Mouse (Mus musculus): ENCODE data around the gene Mtrr. TPM values are rescaled to one million over a fixed set of nuclear protein-coding genes. Genes with fewer than 3 reads are reported as not detected.
"Not testable (repeated sequence)": the region's sequence is repeated elsewhere in the genome, so short reads cannot be mapped to it uniquely, and the experiment has no call there.

Gene Mtrr
- polyA plus RNA-seq, 1 experiment from 2014 or later = 18.0 TPM

DNA sequence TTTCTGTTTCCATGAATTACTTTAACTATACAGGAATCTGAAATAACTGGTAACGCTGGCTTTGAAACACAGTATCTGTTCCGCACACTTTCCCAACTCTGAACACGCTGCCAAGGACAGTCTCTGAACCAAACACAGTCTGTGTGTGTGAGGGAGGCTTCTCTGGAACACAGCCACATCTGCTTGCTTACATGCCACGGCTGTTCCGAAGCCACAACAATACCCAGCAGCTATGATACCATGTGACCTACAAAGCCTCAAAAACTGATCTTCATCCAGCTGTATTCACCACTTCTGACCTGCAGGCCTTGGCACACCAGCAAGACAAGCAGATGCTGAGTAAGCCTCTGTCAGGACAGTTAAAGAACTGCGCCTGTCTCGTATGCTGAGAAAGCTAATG is 4.0 kb downstream of the Mtrr start:
- Histone ChIP-seq H3K36me3 (replicated peaks; ENCODE audit: control insufficient read depth, insufficient read depth, low read depth, low read length) (no peaks in the 10 kb centered on the region; the same call in 1 of the 2 replicates), H3K4me1 (ENCODE audit: control insufficient read depth, insufficient read depth, low read length) (no peaks in the 10 kb centered on the region), H3K4me2 (ENCODE audit: low read depth, low read length) (no peak overlapping the region), H3K27ac (replicated peaks; ENCODE audit: low read depth, low read length) (no peak overlapping the region), H3K4me3 (ENCODE audit: low read depth, low read length) (no peak overlapping the region), H3K27me3 (ENCODE audit: control insufficient read depth, insufficient read depth, low read length) (no peaks in the 10 kb centered on the region), H3K9ac (replicated peaks; ENCODE audit: low read length) (no peak overlapping the region), H3K9me3 (replicated peaks; ENCODE audit: control insufficient read depth, low read length) (no peaks in the 10 kb centered on the region)
- WGBS = 88% methylated on average over 7 of the region's 7 CpGs
- ATAC-seq (replicated peaks; ENCODE audit: insufficient number of reproducible peaks, low FRiP score, low TSS enrichment, low read depth) (no peak), DNase-seq (ENCODE audit: low spot score) (no peak)

DNA sequence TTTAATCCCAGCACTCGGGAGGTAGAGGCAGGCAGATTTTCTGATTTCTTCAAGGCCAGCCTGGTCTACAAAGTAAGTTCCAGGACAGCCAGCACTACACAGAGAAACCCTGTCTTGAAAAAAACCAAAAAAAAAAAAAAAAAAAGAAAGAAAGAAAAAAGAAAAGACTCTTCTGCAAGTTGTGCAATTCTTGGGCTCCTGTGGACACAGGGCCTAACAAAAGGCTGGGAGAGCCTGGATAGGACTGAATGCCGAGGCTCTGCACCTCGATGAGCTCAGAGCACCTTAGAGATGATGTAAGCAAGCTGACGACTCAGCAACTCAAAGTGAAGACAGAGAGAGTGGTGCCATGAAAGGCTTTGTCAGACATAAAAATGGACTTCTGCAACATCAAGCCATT is 7.6 kb downstream of the Mtrr start:
- Histone ChIP-seq H3K9ac (replicated peaks; ENCODE audit: low read length) (no peak overlapping the region), H3K4me1 (ENCODE audit: control insufficient read depth, insufficient read depth, low read length) (no peaks in the 10 kb centered on the region), H3K27ac (replicated peaks; ENCODE audit: low read depth, low read length) (no peak overlapping the region), H3K4me3 (ENCODE audit: low read depth, low read length) (no peak overlapping the region), H3K27me3 (ENCODE audit: control insufficient read depth, insufficient read depth, low read length) (no peaks in the 10 kb centered on the region), H3K36me3 (replicated peaks; ENCODE audit: control insufficient read depth, insufficient read depth, low read depth, low read length) (peaks cover 5% of the 10 kb centered on the region; the same call in 1 of the 2 replicates), H3K4me2 (ENCODE audit: low read depth, low read length) (no peak overlapping the region), H3K9me3 (replicated peaks; ENCODE audit: control insufficient read depth, low read length) (no peaks in the 10 kb centered on the region)
- ATAC-seq (replicated peaks; ENCODE audit: insufficient number of reproducible peaks, low FRiP score, low TSS enrichment, low read depth) (no peak), DNase-seq (ENCODE audit: low spot score) (no peak)
- 85% methylated on average over 4 of the region's 4 CpGs for WGBS

DNA sequence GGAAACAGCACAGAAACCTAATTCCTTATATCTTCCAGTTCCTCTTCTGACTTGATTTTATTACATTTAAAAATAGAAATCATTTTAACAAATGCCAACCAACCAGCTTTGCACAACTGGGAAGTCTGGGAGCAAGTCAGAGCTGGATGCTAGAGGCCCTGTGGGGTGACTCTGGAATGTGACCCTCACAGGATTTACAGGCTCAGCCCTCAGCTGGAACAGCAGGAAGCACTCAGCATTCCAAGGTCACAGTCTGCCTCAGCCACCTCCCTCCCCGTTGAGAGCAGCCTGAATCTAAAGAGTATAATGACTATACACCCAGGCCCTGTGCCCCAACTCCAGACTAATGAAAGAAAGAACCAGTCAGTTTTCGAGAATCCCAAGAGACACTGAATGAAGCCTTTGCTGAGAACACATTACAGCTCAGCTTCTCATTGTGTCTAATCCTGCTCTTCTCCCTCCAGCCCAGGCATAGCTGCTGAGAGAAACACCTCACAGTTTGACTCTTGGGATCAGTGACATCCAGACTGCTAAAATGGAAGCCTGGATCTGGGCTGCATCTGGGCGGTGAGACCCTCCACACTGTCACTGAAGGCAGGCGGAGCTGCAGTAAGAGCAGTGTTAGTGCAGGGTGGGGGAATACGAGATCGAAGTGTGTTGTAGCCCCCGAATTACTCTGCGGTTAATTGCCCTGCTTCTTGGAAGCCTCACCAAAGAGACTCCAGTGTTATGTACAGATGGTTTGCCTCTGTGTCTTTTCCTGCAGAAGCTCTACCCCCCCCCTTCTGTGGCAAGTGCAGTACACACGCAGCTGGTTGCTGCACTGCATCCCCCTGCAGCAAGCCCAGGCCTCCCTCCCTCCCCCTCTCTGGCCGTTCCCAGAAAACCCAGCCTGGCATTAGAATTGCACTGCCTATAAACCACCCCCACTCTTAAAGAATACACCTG is 8.7 kb downstream of the Mtrr start:
- peaks cover 5% of the 10 kb centered on the region for H3K36me3 ChIP-seq (replicated peaks; ENCODE audit: control insufficient read depth, insufficient read depth, low read depth, low read length)
- no peak overlapping the region for H3K4me3 ChIP-seq (ENCODE audit: low read depth, low read length)
- no peaks in the 10 kb centered on the region for H3K4me1 ChIP-seq (ENCODE audit: control insufficient read depth, insufficient read depth, low read length)
- DNase-seq (ENCODE audit: low spot score) = peak; percentile 46
- peak; percentile 53; the same call in 1 of the 2 replicates for ATAC-seq (replicated peaks; ENCODE audit: insufficient number of reproducible peaks, low FRiP score, low TSS enrichment, low read depth)
- WGBS = 61% methylated on average over 10 of the region's 10 CpGs
- H3K9ac ChIP-seq (replicated peaks; ENCODE audit: low read length) = no peak overlapping the region
- H3K9me3 ChIP-seq (replicated peaks; ENCODE audit: control insufficient read depth, low read length) = no peaks in the 10 kb centered on the region
- no peak overlapping the region for H3K27ac ChIP-seq (replicated peaks; ENCODE audit: low read depth, low read length)
- no peak overlapping the region for H3K4me2 ChIP-seq (ENCODE audit: low read depth, low read length)
- no peaks in the 10 kb centered on the region for H3K27me3 ChIP-seq (ENCODE audit: control insufficient read depth, insufficient read depth, low read length)

DNA sequence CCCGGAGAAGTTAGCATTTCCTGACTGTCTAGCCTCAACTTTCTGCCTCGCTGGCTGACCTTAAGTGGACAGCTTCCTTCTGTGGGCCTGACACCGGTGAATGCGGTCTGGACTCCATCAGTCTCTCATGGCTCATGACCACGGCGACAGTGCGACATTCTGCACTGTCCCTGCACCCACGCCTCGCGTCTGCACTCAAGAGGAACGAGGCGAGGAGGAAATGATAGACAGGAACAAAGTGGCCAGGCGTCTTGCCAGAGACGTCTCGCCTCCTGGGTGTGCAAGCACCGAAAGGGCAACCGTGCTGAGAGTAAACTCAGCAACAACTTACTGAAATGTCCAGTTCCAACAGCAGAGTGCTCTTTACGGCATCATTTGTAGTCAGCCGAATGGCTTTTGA is 9.7 kb downstream of the Mtrr start:
- Histone ChIP-seq H3K9ac (replicated peaks; ENCODE audit: low read length) (no peak overlapping the region), H3K4me3 (ENCODE audit: low read depth, low read length) (no peak overlapping the region), H3K9me3 (replicated peaks; ENCODE audit: control insufficient read depth, low read length) (no peaks in the 10 kb centered on the region), H3K4me1 (ENCODE audit: control insufficient read depth, insufficient read depth, low read length) (no peaks in the 10 kb centered on the region), H3K36me3 (replicated peaks; ENCODE audit: control insufficient read depth, insufficient read depth, low read depth, low read length) (peaks cover 5% of the 10 kb centered on the region), H3K4me2 (ENCODE audit: low read depth, low read length) (no peak overlapping the region), H3K27me3 (ENCODE audit: control insufficient read depth, insufficient read depth, low read length) (no peaks in the 10 kb centered on the region), H3K27ac (replicated peaks; ENCODE audit: low read depth, low read length) (no peak overlapping the region)
- DNase-seq (ENCODE audit: low spot score) (no peak), ATAC-seq (replicated peaks; ENCODE audit: insufficient number of reproducible peaks, low FRiP score, low TSS enrichment, low read depth) (no peak)
- WGBS = 89% methylated on average over 19 of the region's 19 CpGs

DNA sequence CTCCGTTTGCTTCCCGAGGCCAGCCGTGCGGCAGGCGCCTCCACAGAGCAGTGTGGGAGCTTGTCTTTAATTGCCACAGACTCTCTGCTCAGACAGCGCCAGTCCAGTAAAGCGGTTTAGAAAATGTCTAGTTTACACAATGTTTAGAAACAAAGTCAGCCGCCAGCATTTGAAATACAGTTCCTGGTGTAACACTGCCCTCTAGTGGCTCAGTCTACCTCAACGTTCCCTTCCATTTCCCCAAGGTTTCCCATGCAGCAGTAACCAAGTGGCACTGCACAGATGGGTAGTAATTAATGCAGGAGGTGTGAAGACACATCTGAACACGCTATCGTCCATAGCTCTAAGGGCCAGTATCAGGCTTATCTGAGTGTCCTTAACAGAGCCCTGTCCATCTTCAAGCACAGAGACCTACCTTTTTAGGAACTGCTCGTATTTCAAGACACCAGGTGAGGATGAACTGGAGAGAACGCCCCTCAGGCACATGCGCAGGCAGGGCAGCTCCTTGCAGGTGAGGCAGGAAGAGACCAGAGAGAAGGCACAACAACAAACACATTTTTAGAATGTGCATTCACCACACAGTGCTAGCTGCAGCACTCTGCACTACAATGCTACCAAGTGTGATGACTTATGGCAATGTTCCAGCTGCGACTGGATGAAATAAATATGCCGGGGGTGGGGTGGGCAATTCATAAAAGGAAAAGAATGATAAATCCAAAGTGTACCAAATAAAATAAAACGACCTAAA is 12.2 kb downstream of the Mtrr start:
- 74% methylated on average over 17 of the region's 17 CpGs for WGBS
- H3K4me1 ChIP-seq (ENCODE audit: control insufficient read depth, insufficient read depth, low read length) = no peaks in the 10 kb centered on the region
- no peaks in the 10 kb centered on the region for H3K27me3 ChIP-seq (ENCODE audit: control insufficient read depth, insufficient read depth, low read length)
- peaks cover 7% of the 10 kb centered on the region for H3K36me3 ChIP-seq (replicated peaks; ENCODE audit: control insufficient read depth, insufficient read depth, low read depth, low read length)
- no peak for ATAC-seq (replicated peaks; ENCODE audit: insufficient number of reproducible peaks, low FRiP score, low TSS enrichment, low read depth)
- H3K4me2 ChIP-seq (ENCODE audit: low read depth, low read length) = no peak overlapping the region
- no peak overlapping the region for H3K9ac ChIP-seq (replicated peaks; ENCODE audit: low read length)
- H3K9me3 ChIP-seq (replicated peaks; ENCODE audit: control insufficient read depth, low read length) = no peaks in the 10 kb centered on the region
- no peak overlapping the region for H3K27ac ChIP-seq (replicated peaks; ENCODE audit: low read depth, low read length)
- DNase-seq (ENCODE audit: low spot score) = peak; percentile 77
- no peak overlapping the region for H3K4me3 ChIP-seq (ENCODE audit: low read depth, low read length)

DNA sequence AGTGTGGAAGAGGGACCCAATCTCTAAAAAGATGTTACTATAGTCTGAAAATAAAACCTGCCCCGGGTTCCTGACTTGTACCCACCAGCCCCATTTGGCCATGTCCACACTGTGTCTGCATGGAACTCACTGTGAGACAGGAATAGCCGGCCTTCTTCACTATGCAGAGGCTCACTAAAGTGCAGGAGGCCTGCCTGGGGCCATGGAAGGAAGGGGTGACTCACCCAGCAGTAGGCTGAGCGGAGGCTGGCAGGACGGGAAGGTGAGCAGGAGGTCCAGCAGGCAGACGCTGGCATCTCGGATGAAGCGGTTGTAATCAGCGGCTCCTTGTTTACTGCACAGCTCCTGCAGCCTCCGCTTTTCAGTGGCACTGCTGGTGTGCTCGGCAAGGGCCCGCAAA is 13.4 kb downstream of the Mtrr start:
- Histone ChIP-seq H3K9ac (replicated peaks; ENCODE audit: low read length) (no peak overlapping the region), H3K36me3 (replicated peaks; ENCODE audit: control insufficient read depth, insufficient read depth, low read depth, low read length) (peaks cover 7% of the 10 kb centered on the region), H3K4me1 (ENCODE audit: control insufficient read depth, insufficient read depth, low read length) (no peaks in the 10 kb centered on the region), H3K4me3 (ENCODE audit: low read depth, low read length) (no peak overlapping the region), H3K4me2 (ENCODE audit: low read depth, low read length) (no peak overlapping the region), H3K27ac (replicated peaks; ENCODE audit: low read depth, low read length) (no peak overlapping the region), H3K9me3 (replicated peaks; ENCODE audit: control insufficient read depth, low read length) (no peaks in the 10 kb centered on the region), H3K27me3 (ENCODE audit: control insufficient read depth, insufficient read depth, low read length) (no peaks in the 10 kb centered on the region)
- ATAC-seq (replicated peaks; ENCODE audit: insufficient number of reproducible peaks, low FRiP score, low TSS enrichment, low read depth) (no peak), DNase-seq (ENCODE audit: low spot score) (no peak)
- WGBS = 93% methylated on average over 11 of the region's 11 CpGs

DNA sequence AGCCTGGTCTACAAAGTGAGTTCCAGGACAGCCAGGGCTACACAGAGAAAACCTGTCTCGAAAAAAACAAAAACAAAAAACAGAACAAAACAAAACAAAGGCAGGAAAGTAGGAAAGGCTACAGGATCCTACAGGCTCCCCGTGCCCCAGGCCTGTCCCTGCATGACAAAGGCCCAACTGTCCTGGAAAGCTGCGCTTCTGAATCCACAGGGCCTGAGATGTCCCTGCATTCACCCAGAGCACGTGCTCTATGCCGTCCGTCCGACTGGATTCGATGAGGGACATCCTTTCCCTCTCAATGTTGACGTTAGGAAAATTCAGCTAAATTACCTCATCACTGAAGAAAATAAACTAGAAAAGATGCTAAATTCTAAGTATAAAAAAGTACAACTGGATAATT is 13.8 kb downstream of the Mtrr start:
- H3K4me3 ChIP-seq (ENCODE audit: low read depth, low read length) = no peak overlapping the region
- WGBS = 96% methylated on average over 9 of the region's 9 CpGs
- ATAC-seq (replicated peaks; ENCODE audit: insufficient number of reproducible peaks, low FRiP score, low TSS enrichment, low read depth) = no peak
- H3K9ac ChIP-seq (replicated peaks; ENCODE audit: low read length) = no peak overlapping the region
- no peak overlapping the region for H3K27ac ChIP-seq (replicated peaks; ENCODE audit: low read depth, low read length)
- H3K9me3 ChIP-seq (replicated peaks; ENCODE audit: control insufficient read depth, low read length) = no peaks in the 10 kb centered on the region
- no peak for DNase-seq (ENCODE audit: low spot score)
- H3K4me1 ChIP-seq (ENCODE audit: control insufficient read depth, insufficient read depth, low read length) = no peaks in the 10 kb centered on the region
- H3K36me3 ChIP-seq (replicated peaks; ENCODE audit: control insufficient read depth, insufficient read depth, low read depth, low read length) = peaks cover 7% of the 10 kb centered on the region
- no peak overlapping the region for H3K4me2 ChIP-seq (ENCODE audit: low read depth, low read length)
- no peaks in the 10 kb centered on the region for H3K27me3 ChIP-seq (ENCODE audit: control insufficient read depth, insufficient read depth, low read length)

DNA sequence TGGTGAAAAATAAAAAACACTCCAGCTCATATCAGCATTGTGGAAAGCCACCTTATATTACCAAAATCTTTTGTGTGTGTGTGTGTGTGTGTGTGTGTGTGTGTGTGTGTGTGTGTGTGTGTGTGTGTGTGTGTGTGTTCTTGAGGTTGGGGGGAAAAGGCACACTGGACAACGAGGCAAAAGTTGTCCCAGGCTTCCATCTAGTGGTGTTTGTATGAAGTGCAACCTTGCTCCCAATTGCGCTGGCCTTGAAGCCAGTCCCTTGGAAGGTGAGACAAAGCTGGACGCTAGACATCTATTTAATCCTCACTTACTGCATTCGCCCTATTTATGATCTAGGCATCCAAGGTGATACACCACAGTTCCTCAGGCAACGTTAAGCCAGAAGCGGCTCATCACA is 28.6 kb downstream of the Mtrr start:
- H3K9me3 ChIP-seq (replicated peaks; ENCODE audit: control insufficient read depth, low read length); H3K4me1 ChIP-seq (ENCODE audit: control insufficient read depth, insufficient read depth, low read length); ATAC-seq (replicated peaks; ENCODE audit: insufficient number of reproducible peaks, low FRiP score, low TSS enrichment, low read depth); H3K27ac ChIP-seq (replicated peaks; ENCODE audit: low read depth, low read length); H3K27me3 ChIP-seq (ENCODE audit: control insufficient read depth, insufficient read depth, low read length); H3K4me3 ChIP-seq (ENCODE audit: low read depth, low read length); H3K9ac ChIP-seq (replicated peaks; ENCODE audit: low read length); H3K36me3 ChIP-seq (replicated peaks; ENCODE audit: control insufficient read depth, insufficient read depth, low read depth, low read length); H3K4me2 ChIP-seq (ENCODE audit: low read depth, low read length): not testable (repeated sequence)
- DNase-seq (ENCODE audit: low spot score) = peak; percentile 53
- WGBS = 13% methylated on average over 3 of the region's 6 CpGs
